Mouse (Mus musculus) mesoderm, embryonic 11.5 days (tissue): ENCODE results near the gene Mccc1.

ENCODE experiments used
- DNase-seq: peaks from one replicate; pipeline ENCODE4 v3.0.0-alpha.2; 2012; ENCODE audit warnings: low read depth, low spot score

Gene Mccc1

GRCm38 (mm10) chr3:35966493-35966892 is 34.0 kb downstream of the Mccc1 start:
- no peak for DNase-seq

GRCm38 (mm10) chr3:35964928-35965327 is 35.5 kb downstream of the Mccc1 start:
- DNase-seq: no peak

- no peak for DNase-seq
These were observed 36.6 kb downstream of the Mccc1 start for GRCm38 (mm10) chr3:35963921-35964320.

- DNase-seq: no peak
These were observed 37.1 kb downstream of the Mccc1 start for GRCm38 (mm10) chr3:35963401-35963800.

GRCm38 (mm10) chr3:35962967-35963366 is 37.5 kb downstream of the Mccc1 start:
- DNase-seq: no peak

- no peak for DNase-seq
These were observed 43.2 kb downstream of the Mccc1 start for GRCm38 (mm10) chr3:35957230-35957629.

DNA sequence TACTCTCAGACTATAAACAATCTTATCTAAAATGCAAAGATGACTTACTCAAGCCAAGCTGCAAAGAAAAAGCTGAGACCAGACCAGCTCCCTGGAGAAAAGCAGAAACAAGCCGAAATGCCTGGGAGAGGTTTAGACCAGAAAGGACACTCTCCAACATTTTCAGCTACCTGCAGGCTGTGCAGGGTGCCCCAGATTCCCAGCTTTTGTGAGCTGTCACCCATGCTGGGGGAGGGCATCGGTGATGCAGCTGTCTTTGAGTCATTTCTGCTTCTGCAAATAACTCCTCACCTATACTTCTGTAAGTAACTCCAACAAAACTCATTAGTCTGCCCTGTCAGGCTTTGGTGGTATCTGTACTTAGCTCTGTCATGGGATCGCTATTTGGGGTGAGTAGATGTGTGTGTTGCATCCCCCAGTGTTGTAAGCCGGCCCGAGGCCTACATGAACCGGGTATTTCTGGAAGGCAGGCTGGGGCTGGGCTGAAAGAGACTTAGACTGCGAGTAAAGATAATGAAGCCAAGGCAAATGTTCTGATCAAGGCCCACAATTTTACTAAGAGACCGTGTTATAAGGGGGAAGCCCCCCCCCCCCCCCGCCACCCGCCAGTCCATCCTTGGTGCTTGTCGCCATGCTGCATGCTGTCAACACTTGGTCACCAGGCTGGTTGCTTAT is 45.4 kb downstream of the Mccc1 start:
- no peak for DNase-seq

GRCm38 (mm10) chr3:35953816-35954215 is 46.7 kb downstream of the Mccc1 start:
- DNase-seq: no peak

DNA sequence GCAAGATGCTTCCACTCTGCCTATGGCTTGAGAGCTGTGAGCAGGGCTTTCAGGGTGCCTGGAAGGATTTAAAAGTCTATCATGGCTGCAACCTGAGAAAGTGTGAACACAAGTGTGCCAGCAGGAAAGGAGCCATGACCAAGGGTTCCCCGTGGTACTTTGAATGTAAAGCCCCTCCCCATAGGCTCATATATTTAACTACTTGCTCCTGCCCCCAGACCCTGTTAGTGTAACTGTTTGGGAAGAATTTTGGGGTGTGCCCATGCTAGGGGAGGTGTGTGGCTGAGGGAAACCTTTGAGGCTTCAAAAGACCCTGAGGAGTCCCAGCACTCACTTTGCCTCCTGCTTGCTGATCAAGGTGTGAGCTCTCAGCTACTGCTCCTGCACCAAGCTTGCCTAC is 47.3 kb downstream of the Mccc1 start:
- no peak for DNase-seq

DNA sequence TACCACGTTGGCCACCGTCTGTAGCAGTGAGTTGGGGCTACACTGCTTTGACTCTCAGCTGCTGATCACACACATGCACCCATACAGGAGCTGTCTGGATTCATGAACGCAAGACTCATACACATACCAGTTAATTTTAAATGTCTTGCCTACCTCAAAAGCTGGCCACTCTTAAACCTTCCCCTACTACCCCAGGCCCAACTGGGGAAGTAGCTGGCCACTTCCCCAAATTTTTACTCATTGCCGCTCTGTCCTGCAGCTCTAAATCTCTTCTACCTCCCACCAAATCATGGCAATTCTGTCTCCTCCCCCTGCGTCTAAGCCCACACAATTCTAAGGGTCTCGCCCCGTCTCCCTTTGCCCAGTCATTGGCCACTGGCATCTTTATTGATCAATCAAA is 52.3 kb downstream of the Mccc1 start:
- no peak for DNase-seq

DNA sequence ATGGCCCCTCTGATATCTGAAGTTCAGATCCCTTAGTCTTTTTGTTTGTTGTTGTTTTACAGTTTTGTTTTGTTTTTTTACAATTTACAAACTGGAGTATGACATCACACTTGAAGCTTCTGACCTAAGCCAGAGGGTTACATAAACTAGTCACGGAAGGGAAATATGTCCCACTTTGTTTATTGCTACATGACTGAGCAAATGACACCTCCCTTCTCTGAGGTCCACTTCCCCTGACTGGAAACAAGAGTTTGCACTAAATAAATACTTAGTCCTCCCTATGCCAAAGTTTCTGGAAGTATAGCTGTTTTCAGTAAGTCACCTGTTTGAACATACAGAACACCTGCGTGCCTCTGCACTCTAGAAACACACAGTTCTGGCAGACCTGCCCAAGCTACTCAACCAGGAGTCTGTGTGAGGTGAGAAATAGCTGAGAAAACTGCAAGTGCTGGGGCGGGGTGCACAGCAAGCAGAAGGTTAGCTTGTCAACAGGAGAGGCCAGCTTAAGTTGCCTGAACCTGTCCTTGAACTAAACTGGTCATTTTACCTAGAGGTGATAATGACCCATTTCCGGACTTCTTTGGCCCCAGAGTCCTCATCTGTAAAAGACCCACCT is 59.9 kb downstream of the Mccc1 start:
- DNase-seq: no peak

GRCm38 (mm10) chr3:35940047-35940446 is 60.4 kb downstream of the Mccc1 start:
- no peak for DNase-seq

DNA sequence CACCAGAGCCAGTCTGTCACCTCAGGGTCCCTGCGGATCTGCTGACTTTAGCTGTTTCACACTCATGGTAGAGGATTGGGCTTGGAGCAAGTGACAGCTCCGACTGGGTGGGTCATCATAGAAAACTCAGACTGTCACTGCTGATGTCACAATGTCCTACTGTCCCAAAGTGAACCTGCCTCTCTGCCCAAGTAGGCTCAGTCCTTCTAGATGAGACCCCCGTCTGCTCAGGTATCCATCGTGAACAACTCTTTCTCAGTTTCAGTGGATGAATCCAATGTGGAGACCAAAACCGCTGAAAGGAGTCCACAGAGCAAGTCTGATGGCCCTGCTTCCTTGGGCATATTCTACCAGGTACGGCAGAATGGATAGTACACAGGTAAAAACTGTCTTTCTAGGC is 63.1 kb downstream of the Mccc1 start, which contains the start of gene Dcun1d1:
TSS of gene Dcun1d1 (minus strand) at position 101 of the 400 bp plus-strand sequence.
- DNase-seq: no peak

DNA sequence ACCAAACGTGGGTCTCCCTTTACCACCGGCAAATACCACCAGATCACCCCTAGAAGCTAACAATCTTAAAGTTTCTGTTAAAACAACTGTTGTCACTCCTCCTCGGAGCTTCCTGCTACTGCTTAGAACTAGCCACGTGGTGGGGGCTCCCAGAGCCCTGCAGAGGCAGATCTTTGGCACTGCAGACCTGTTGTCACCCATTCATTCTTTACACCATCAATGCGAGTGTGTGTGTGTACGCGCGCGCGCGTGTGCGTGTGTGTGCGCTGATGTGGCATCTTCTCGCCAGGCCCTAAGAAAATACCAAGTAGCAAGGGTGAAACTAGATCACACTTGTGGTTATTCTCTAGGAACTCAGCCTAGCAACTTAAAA is 67.1 kb downstream of the Mccc1 start:
- peak; percentile 64 for DNase-seq

GRCm38 (mm10) chr3:35932735-35933404 is 67.6 kb downstream of the Mccc1 start:
- DNase-seq: peak; percentile 71

GRCm38 (mm10) chr3:35931896-35932727 is 68.4 kb downstream of the Mccc1 start:
- peak; percentile 50 for DNase-seq

GRCm38 (mm10) chr3:35931359-35931758 is 69.1 kb downstream of the Mccc1 start:
- no peak for DNase-seq

DNA sequence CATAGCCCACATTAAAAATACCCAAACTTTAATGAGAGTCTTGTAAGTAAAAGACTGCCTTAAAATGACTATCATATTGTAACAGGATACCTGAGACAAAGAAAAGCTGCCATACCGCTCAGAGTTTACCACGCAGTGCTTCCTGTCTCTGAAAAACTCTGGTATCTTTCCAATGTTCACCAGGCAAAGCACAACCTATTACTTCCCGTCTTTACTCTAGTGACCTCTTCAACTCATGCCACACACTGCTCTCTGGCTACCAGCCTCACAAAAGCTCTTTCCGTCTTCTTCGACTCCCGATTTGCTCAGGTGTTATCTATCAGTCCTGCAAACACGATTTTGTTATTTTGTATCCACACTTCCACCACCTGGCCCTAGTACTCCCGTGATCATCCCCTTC is 70.6 kb downstream of the Mccc1 start:
- DNase-seq: no peak

DNA sequence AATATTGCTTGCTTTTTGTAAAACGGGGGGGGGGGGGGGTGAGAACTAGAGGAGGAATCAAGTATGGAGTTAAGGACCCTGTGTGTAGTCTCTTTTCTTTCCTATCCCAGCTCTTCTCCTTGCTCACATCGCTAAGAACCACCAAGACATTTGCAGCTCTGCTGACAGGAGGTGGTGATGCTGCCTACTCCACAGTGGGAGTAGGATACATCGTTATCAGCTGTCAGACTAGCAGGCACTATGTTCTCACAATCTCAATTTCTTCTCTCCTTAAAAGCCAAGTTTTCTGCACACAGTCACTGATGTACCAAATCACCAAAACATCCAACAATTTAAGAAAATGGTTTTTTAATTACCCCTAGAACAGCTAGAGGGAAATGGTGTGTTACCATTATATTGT is 71.1 kb downstream of the Mccc1 start:
- DNase-seq: no peak

GRCm38 (mm10) chr3:35925852-35926251 is 74.6 kb downstream of the Mccc1 start:
- DNase-seq: no peak

- no peak for DNase-seq
These were observed 76.5 kb downstream of the Mccc1 start for GRCm38 (mm10) chr3:35924007-35924406.

GRCm38 (mm10) chr3:35923495-35923894 is 77.0 kb downstream of the Mccc1 start:
- no peak for DNase-seq
